In genomic region chr4:104476841-104477240, GRCm38 (mm10) we compare ENCODE assay signal across 30 mouse cellular contexts.
"Had no signal": no experiment of that assay in that cellular context is flagged by ENCODE, and none has a peak within 500 bp of the region (broad histone marks: within the 10 kb centered on the region; RNA-seq: fewer than 3 reads in every experiment).

No protein-coding gene starts in this region.

- H3K9me3 ChIP-seq: limb, embryonic 10.5 days; limb, embryonic 12.5 days; limb, embryonic 13.5 days; limb, embryonic 15.5 days; liver, embryonic 12.5 days; liver, embryonic 13.5 days; liver, embryonic 15.5 days; lung, embryonic 15.5 days; midbrain, embryonic 10.5 days; midbrain, embryonic 12.5 days; midbrain, embryonic 13.5 days; midbrain, embryonic 15.5 days; neural tube, embryonic 12.5 days had no signal

- H3K4me3 ChIP-seq: limb, embryonic 10.5 days; limb, embryonic 12.5 days; limb, embryonic 13.5 days; limb, embryonic 15.5 days; liver, embryonic 12.5 days; liver, embryonic 13.5 days; liver, embryonic 15.5 days; lung, embryonic 15.5 days; megakaryocyte, embryonic 14.5 days; midbrain, embryonic 10.5 days; midbrain, embryonic 12.5 days; midbrain, embryonic 13.5 days; midbrain, embryonic 15.5 days; myocyte; neural tube, embryonic 12.5 days had no signal

- H3K9ac ChIP-seq: limb, embryonic 12.5 days; limb, embryonic 13.5 days; limb, embryonic 15.5 days; liver, embryonic 12.5 days; liver, embryonic 13.5 days; liver, embryonic 14.5 days; liver, embryonic 15.5 days; liver, postnatal 0 days; lung, embryonic 14.5 days; lung, embryonic 15.5 days; midbrain, embryonic 12.5 days; midbrain, embryonic 13.5 days; midbrain, embryonic 15.5 days; neural tube, embryonic 12.5 days had no signal

- ATAC-seq: liver, embryonic 12.5 days; liver, postnatal 0 days; lung, postnatal 0 days; midbrain, embryonic 13.5 days; midbrain, embryonic 15.5 days; midbrain, embryonic 16.5 days had no signal

- DNase-seq: left cerebral cortex, postnatal 4 days; liver; liver, embryonic 13.5 days; liver, postnatal 0 days; lung, adult 18-20 months; lung, adult 2 months; lung, embryonic 14.5 days; lung, postnatal 10 days; lung, postnatal 14 days; lung, postnatal 36 days; lung, postnatal 4 days had no signal

- H3K27me3 ChIP-seq: limb, embryonic 12.5 days; limb, embryonic 13.5 days; limb, embryonic 15.5 days; liver, embryonic 12.5 days; liver, embryonic 13.5 days; liver, embryonic 15.5 days; lung, embryonic 15.5 days; megakaryocyte, embryonic 14.5 days; midbrain, embryonic 12.5 days; midbrain, embryonic 13.5 days; midbrain, embryonic 15.5 days; neural tube, embryonic 12.5 days had no signal

- H3K36me3 ChIP-seq: limb, embryonic 10.5 days; limb, embryonic 12.5 days; limb, embryonic 13.5 days; limb, embryonic 15.5 days; liver, embryonic 12.5 days; liver, embryonic 13.5 days; liver, embryonic 15.5 days; lung, embryonic 15.5 days; midbrain, embryonic 10.5 days; midbrain, embryonic 12.5 days; midbrain, embryonic 13.5 days; midbrain, embryonic 15.5 days; neural tube, embryonic 12.5 days had no signal

- H3K4me2 ChIP-seq: limb, embryonic 12.5 days; limb, embryonic 13.5 days; limb, embryonic 15.5 days; liver, embryonic 11.5 days; liver, embryonic 12.5 days; liver, embryonic 13.5 days; liver, embryonic 15.5 days; lung, embryonic 14.5 days; lung, embryonic 15.5 days; midbrain, embryonic 12.5 days; midbrain, embryonic 13.5 days; midbrain, embryonic 15.5 days; neural tube, embryonic 12.5 days had no signal

- H3K27ac ChIP-seq: limb, embryonic 10.5 days; limb, embryonic 12.5 days; limb, embryonic 13.5 days; limb, embryonic 15.5 days; liver, embryonic 12.5 days; liver, embryonic 13.5 days; liver, embryonic 14.5 days; liver, embryonic 15.5 days; lung, embryonic 15.5 days; macrophage; midbrain, embryonic 10.5 days; midbrain, embryonic 12.5 days; midbrain, embryonic 13.5 days; neural tube, embryonic 12.5 days had no signal

- H3K4me1 ChIP-seq: limb, embryonic 12.5 days; limb, embryonic 13.5 days; limb, embryonic 15.5 days; liver, embryonic 12.5 days; liver, embryonic 13.5 days; liver, embryonic 15.5 days; lung, embryonic 15.5 days; megakaryocyte, embryonic 14.5 days; midbrain, embryonic 13.5 days; neural tube, embryonic 12.5 days had no signal
